Comparison of ENCODE assay signal across 15 mouse cellular contexts in genomic region chrX:169794831-169795311, GRCm38 (mm10). TPM values are rescaled to one million over a fixed set of nuclear protein-coding genes. Genes with fewer than 3 reads are reported as not detected.
A peak's percentile ranks its signal among the peaks of the same experiment; 100 is the strongest.
DNase-seq lines count a peak whose midpoint lies in the region; ATAC-seq and TF ChIP-seq lines count a peak whose summit lies in the region.
"Had no signal": no experiment of that assay in that cellular context is flagged by ENCODE, and none has a peak within 500 bp of the region (broad histone marks: within the 10 kb centered on the region; RNA-seq: fewer than 3 reads in every experiment).

No protein-coding gene starts in this region.

- 35% methylated on average over 7 of the region's 7 CpGs for WGBS in midbrain, postnatal 0 days

- no peak overlapping the region for H3K4me3 ChIP-seq in midbrain, postnatal 0 days (ENCODE audit: low read depth, low read length)
- H3K4me3 ChIP-seq: forebrain, embryonic 12.5 days; heart, embryonic 15.5 days; lung, embryonic 15.5 days had no signal

- H3K4me2 ChIP-seq in midbrain, postnatal 0 days (ENCODE audit: low read depth, low read length, poor library complexity, severe bottlenecking): no peak overlapping the region
- H3K4me2 ChIP-seq: forebrain, embryonic 12.5 days; heart, embryonic 15.5 days; lung, embryonic 15.5 days had no signal

- TF ChIP-seq CTCF in midbrain, postnatal 0 days (IDR thresholded peaks at IDR 0.05): no peak

- no peak overlapping the region for H3K9ac ChIP-seq in midbrain, postnatal 0 days (replicated peaks; ENCODE audit: low read length, poor library complexity, severe bottlenecking)
- H3K9ac ChIP-seq: forebrain, embryonic 12.5 days; heart, embryonic 15.5 days; lung, embryonic 15.5 days had no signal

- no peaks in the 10 kb centered on the region for H3K4me1 ChIP-seq in midbrain, postnatal 0 days (ENCODE audit: insufficient read depth, low read length)
- H3K4me1 ChIP-seq: heart, embryonic 15.5 days; lung, embryonic 15.5 days had no signal

- no peaks in the 10 kb centered on the region for H3K36me3 ChIP-seq in midbrain, postnatal 0 days (ENCODE audit: insufficient read depth, low read length)
- H3K36me3 ChIP-seq: forebrain, embryonic 12.5 days; heart, embryonic 15.5 days; lung, embryonic 15.5 days had no signal

- no peaks in the 10 kb centered on the region for H3K9me3 ChIP-seq in midbrain, postnatal 0 days (ENCODE audit: low read length)
- H3K9me3 ChIP-seq: forebrain, embryonic 12.5 days; heart, embryonic 15.5 days; lung, embryonic 15.5 days had no signal

- DNase-seq in kidney, adult 9 months: peak; percentile 42
- DNase-seq in kidney, postnatal 10 days: no peak
- DNase-seq in adrenal gland, adult 2 months: peak; percentile 75
- peak; percentile 14 to 26 for DNase-seq in lung, postnatal 4 days
- no peak for DNase-seq in midbrain, postnatal 0 days (ENCODE audit: low spot score)
- DNase-seq in right cerebral cortex, postnatal 4 days: no peak
- DNase-seq: thymus, postnatal 25 days had no signal

- no peaks in the 10 kb centered on the region for H3K27me3 ChIP-seq in midbrain, postnatal 0 days (ENCODE audit: insufficient read depth, low read length)
- H3K27me3 ChIP-seq: heart, embryonic 15.5 days had no signal

- peak; percentile 99 for ATAC-seq in granulocyte monocyte progenitor cell, adult 5-6 weeks (replicated peaks; ENCODE audit: poor library complexity, severe bottlenecking)
- no peak for ATAC-seq in midbrain, postnatal 0 days (ENCODE audit: low FRiP score)
- no peak for ATAC-seq in activated CD4-positive, CD25-positive, alpha-beta regulatory T cell, adult 4 months

- H3K27ac ChIP-seq in midbrain, postnatal 0 days (ENCODE audit: low read depth, low read length): no peak overlapping the region
- H3K27ac ChIP-seq: forebrain, embryonic 12.5 days; heart, embryonic 15.5 days; lung, embryonic 15.5 days had no signal

RNA-seq across cellular contexts. Expression of gene 4933400A11Rik, which starts 15.4 kb away (rescaled TPM):
- not detected for total RNA-seq in adrenal gland, adult 2 months (2021)
- polyA plus RNA-seq in adrenal gland, adult 2 months (2012; rRNA removed): not detected in 2 replicates
- total RNA-seq in granulocyte monocyte progenitor cell, adult 5-6 weeks (2014; fragmentation: Nextera tagmentation): not detected in 2 replicates
- total RNA-seq in granulocyte monocyte progenitor cell, adult 5-6 weeks (2017): not detected in 2 replicates
- not detected in 2 replicates for total RNA-seq in midbrain, postnatal 0 days (2014; rRNA removed)
- polyA plus RNA-seq in midbrain, postnatal 0 days (2015; fragmentation: Nextera tagmentation; extraction: Ambion mirVana): not detected in 2 replicates
- polyA plus RNA-seq in activated CD4-positive, CD25-positive, alpha-beta regulatory T cell, adult 4 months (2017; shearing (Covaris generic)): not detected
- total RNA-seq: MEL had no signal
- polyA plus RNA-seq: brain, embryonic 14.5 days; cortical plate, adult 2 months had no signal

Comparison
In these comparisons a context has a peak if more than half of its experiments do, and no peak if none do; other contexts are left out.
1. DNase-seq: peak in kidney, adult 9 months (single experiment), adrenal gland, adult 2 months (single experiment) and lung, postnatal 4 days (2 of 2); none in kidney, postnatal 10 days (single experiment), midbrain, postnatal 0 days (single experiment) and right cerebral cortex, postnatal 4 days (single experiment).